Mouse (Mus musculus) layer of hippocampus, adult 8-10 months (tissue): Measurements from ENCODE around the gene Gna14. TPM values are rescaled to one million over a fixed set of nuclear protein-coding genes. Genes with fewer than 3 reads are reported as not detected.

Experiments used
- DNase-seq, 2 experiments: peaks; one replicate each; pipeline ENCODE4 v3.0.0; 2022; ENCODE audit warnings: low spot score in 2 of 2
- total RNA-seq, 4 experiments: library from RNA; stranded (reverse); gene quantifications; 2 replicates each; pipeline ENCODE4 v1.2.4; 2022

Gna14 gene
- total RNA-seq, 4 experiments from 2014 or later: 1.3 to 2.3 (median 1.6) TPM

- no peak for DNase-seq
These were observed 149.8 kb downstream of the Gna14 start for GRCm38 (mm10) chr19:16585379-16585778.

- peak; percentile 46 to 53 for DNase-seq
These were observed 157.9 kb downstream of the Gna14 start for GRCm38 (mm10) chr19:16593256-16593974.

- DNase-seq: no peak
These were observed 158.4 kb downstream of the Gna14 start for GRCm38 (mm10) chr19:16593975-16594317.

GRCm38 (mm10) chr19:16597216-16597615 lies 161.7 kb downstream of the Gna14 start:
- no peak for DNase-seq

- DNase-seq: no peak
These were observed 163.2 kb downstream of the Gna14 start for GRCm38 (mm10) chr19:16598653-16599297.

- peak; percentile 63 to 77 for DNase-seq
These were observed 163.9 kb downstream of the Gna14 start for GRCm38 (mm10) chr19:16599298-16599970.

GRCm38 (mm10) chr19:16602026-16602425 lies 166.5 kb downstream of the Gna14 start:
- no peak for DNase-seq

GRCm38 (mm10) chr19:16607634-16608033 lies 172.1 kb downstream of the Gna14 start:
- DNase-seq: no peak

- no peak for DNase-seq
These were observed 187.6 kb downstream of the Gna14 start for GRCm38 (mm10) chr19:16623154-16623553.

GRCm38 (mm10) chr19:16624994-16625393 lies 189.4 kb downstream of the Gna14 start:
- no peak for DNase-seq

GRCm38 (mm10) chr19:16625610-16626395 lies 190.2 kb downstream of the Gna14 start:
- DNase-seq: no peak
